Mouse (Mus musculus) testis, adult 2 months (tissue): ENCODE data around the gene Mybph. TPM values are rescaled to one million over a fixed set of nuclear protein-coding genes. Genes with fewer than 3 reads are reported as not detected.

Source experiments
- H3K27ac ChIP-seq: fragments of 200-500 bp; 2 replicates; pipeline ENCODE4 v1.5.1; 2012; ENCODE audit warnings: low read depth, low read length; ENCODE audit not compliant: control insufficient read depth, insufficient read depth
- H3K27me3 ChIP-seq: fragments of 200-500 bp; 2 replicates; pipeline ENCODE4 v1.6.1; 2012; ENCODE audit warnings: mild to moderate bottlenecking, low read length, moderate library complexity; ENCODE audit not compliant: control insufficient read depth, insufficient read depth
- H3K36me3 ChIP-seq: fragments of 200-500 bp; 2 replicates; pipeline ENCODE4 v1.6.1; 2012; ENCODE audit warnings: mild to moderate bottlenecking, low read length; ENCODE audit not compliant: control insufficient read depth, insufficient read depth
- H3K4me1 ChIP-seq: fragments of 200-500 bp; 2 replicates; pipeline ENCODE4 v1.6.1; 2012; ENCODE audit warnings: low read length; ENCODE audit not compliant: control insufficient read depth, insufficient read depth
- H3K4me3 ChIP-seq: fragments of 200-500 bp; 2 replicates; pipeline ENCODE4 v1.5.1; 2012; ENCODE audit warnings: low read depth, mild to moderate bottlenecking, low read length, moderate library complexity, mixed read lengths; ENCODE audit not compliant: control insufficient read depth
- CTCF ChIP-seq: fragments of 200-500 bp; IDR thresholded peaks from 2 replicates; pipeline ENCODE4 v1.5.1; 2012; ENCODE audit warnings: low read depth, mild to moderate bottlenecking, inconsistent platforms, low read length, moderate library complexity; ENCODE audit not compliant: control insufficient read depth, insufficient read depth, insufficient replicate concordance
- POLR2A ChIP-seq: fragments of 200-500 bp; IDR thresholded peaks from 2 replicates; pipeline ENCODE4 v1.6.1; 2012; ENCODE audit warnings: low read depth, mild to moderate bottlenecking, inconsistent platforms, low read length, moderate library complexity; ENCODE audit not compliant: control insufficient read depth
- polyA plus RNA-seq: library from polyadenylated mRNA; depleted of rRNA; stranded (reverse); fragments of >200 nt; gene quantifications from 2 replicates; pipeline ENCODE4 v1.2.3, GENCODE M21; 2012

Gene Mybph
- polyA plus RNA-seq, 1 experiment = 0.20 TPM

DNA sequence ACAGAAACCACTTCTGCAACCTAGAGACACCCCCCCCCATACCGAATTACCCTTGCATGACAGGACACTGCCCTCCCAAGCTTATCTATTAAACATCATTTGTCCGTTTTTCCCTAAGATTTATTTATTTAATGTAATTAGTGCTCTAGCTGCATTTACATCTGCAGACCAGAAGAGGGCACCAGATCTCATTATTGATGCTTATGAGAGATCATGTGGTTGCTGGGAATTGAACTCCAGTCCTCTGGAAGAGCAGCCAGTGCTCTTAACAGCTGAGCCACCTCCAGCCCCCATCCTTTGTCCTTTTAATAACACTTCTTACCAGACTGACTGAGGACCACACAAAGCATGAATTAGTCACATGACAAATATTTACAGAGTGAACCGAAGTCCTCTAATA is 38.6 kb upstream of the Mybph start:
- H3K4me1 ChIP-seq = no peaks in the 10 kb centered on the region
- H3K36me3 ChIP-seq = no peaks in the 10 kb centered on the region
- no peak for TF ChIP-seq POLR2A
- no peak for TF ChIP-seq CTCF
- no peak overlapping the region for H3K4me3 ChIP-seq
- H3K27me3 ChIP-seq = no peaks in the 10 kb centered on the region
- H3K27ac ChIP-seq = no peak overlapping the region

DNA sequence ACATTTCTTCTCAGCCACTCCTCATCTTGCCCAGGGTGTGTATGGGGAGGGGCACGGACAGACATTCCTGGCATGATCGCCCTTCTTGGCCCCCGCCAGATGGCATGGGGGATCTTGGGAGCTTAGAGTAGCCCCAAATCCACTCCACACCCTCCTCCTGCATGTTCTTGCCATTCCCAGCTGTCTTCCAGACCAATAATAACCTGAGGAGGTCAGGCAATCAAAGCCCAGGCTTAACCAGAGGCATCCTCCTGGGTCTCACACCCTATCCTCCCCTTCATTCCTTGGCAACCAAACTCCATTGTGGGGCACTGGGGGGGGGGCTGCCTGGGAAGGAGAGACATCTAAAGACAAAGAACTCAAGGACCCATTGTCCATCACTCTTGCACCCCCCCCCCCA is 32.8 kb upstream of the Mybph start:
- no peaks in the 10 kb centered on the region for H3K4me1 ChIP-seq
- no peak for TF ChIP-seq POLR2A
- TF ChIP-seq CTCF = no peak
- H3K4me3 ChIP-seq = no peak overlapping the region

DNA sequence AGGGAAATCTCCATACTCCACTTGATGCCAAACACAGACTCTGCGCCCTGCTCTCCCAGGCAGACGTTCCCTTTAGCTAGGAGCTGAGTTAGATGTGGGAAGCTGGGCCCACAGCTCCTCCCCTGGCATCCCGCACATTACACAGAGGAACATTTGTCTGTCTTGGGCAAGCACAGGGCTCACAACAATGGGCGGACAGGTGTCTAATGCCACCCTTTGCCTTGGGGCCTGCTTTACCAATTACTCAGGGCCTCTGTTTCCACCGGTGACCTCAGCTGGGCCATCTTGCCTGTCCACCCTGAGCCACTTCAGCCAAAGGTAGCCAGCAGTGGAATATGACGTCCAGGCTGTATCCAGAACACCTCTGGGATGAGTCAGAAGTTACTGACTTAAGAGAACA is 31.8 kb upstream of the Mybph start:
- Histone ChIP-seq H3K4me3 (no peak overlapping the region), H3K36me3 (no peaks in the 10 kb centered on the region), H3K27ac (no peak overlapping the region), H3K4me1 (no peaks in the 10 kb centered on the region), H3K27me3 (no peaks in the 10 kb centered on the region)
- TF ChIP-seq CTCF (no peak), POLR2A (no peak)

More for the DNA sequence above, 32.8 kb upstream of the Mybph start:
- Histone ChIP-seq H3K27ac (no peak overlapping the region), H3K36me3 (no peaks in the 10 kb centered on the region), H3K27me3 (no peaks in the 10 kb centered on the region)

DNA sequence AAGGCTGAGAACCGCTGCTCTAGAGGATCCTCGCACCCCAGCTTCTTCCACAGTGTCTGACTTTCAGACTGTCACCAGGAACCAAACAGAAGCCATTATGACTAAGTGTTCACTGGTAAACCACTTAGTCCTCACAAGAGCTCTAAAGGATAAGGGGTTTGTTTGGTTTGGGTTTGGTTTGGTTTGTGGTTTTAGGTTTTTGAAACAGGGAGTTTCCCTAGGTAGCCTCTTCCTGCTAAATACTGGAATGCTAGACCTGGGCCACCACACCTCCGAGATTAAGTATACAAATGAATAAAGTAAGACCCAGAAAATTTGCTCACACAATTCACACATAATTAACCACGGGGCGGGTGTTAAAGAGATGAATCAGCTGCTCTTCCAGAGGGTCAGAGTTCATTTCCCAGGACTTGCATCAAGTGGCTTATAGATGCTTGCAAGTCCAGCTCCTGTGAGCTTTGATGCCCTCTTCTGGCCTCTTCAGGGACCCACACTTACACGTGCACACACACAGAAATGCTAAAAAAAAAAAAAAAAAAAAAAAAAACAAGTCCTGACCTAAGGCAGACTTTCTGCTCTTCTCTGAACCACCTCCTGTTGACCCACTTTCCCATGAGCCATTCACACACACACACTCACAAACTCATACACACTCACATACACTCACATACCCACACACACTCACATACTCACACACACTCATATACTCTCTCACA is 30.6 kb upstream of the Mybph start:
- Histone ChIP-seq H3K4me3 (no peak overlapping the region), H3K4me1 (no peaks in the 10 kb centered on the region), H3K36me3 (no peaks in the 10 kb centered on the region), H3K27ac (no peak overlapping the region), H3K27me3 (no peaks in the 10 kb centered on the region)
- no peak for TF ChIP-seq CTCF
- TF ChIP-seq POLR2A = no peak

DNA sequence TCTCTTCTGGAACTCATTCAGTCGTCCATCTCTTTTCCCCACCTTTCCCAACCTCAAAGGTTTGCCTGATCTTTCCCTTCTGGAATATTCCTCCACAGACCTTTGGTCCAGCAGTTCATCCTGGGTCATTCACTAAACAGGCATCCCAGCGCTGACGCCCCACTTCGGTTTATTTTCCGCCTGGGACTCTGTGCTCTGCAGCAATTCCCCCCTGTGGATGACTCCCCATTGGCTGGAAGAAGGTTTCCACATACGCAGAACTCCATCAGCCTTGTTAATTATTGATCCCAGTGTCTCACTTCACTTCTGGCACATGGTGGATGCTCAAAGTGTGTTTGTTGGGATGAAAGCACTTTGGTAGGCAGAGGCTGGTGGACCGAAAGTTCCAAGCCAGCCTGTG is 29.8 kb upstream of the Mybph start:
- no peak for TF ChIP-seq POLR2A
- no peak for TF ChIP-seq CTCF
- Histone ChIP-seq H3K36me3 (no peaks in the 10 kb centered on the region), H3K27me3 (no peaks in the 10 kb centered on the region), H3K27ac (no peak overlapping the region), H3K4me3 (no peak overlapping the region), H3K4me1 (no peaks in the 10 kb centered on the region)

DNA sequence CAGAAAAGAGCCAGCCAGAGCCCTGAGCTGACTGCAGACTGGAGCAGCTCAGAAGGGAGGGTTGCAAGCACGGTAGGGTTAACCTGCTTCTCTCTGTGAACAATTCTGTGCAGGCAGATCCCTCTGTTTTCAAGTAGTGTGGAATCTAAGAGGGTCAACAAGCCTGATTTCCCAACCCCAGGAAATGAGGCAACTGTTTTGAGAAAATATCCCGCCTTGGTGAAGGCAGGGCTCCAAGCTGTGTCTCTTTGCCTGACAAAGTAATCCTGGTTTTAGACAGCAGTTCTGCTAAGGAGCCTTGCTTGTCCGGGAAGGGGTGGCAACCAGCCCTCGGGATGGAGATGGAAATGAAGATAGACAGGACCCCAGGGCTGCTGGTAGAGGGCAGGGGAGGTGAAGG is 28.8 kb upstream of the Mybph start:
- Histone ChIP-seq H3K27ac (no peak overlapping the region), H3K4me1 (no peaks in the 10 kb centered on the region), H3K27me3 (no peaks in the 10 kb centered on the region), H3K4me3 (no peak overlapping the region), H3K36me3 (no peaks in the 10 kb centered on the region)
- TF ChIP-seq POLR2A (no peak), CTCF (no peak)

DNA sequence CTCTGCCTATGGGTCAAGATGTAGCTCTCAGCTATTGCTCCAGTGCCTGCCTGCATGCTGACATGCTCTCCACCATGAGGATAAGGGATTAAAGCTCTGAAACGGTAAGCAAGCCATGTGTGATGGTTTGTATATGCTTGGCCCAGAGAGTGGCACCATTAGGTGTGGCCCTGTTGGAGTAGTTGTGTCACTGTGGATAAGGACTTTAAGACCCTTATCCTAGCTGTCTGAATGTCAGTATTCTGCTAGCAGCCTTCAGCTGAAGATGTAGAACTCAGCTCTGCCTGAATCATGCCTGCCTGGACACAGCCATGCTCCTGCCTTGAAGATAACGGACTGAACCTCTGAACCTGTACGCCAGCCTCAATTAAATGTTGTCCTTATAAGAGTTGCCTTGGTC is 26.7 kb upstream of the Mybph start:
- H3K27ac ChIP-seq = no peak overlapping the region
- TF ChIP-seq POLR2A (no peak), CTCF (no peak)
- no peaks in the 10 kb centered on the region for H3K4me1 ChIP-seq
- H3K4me3 ChIP-seq = no peak overlapping the region
- H3K27me3 ChIP-seq = no peaks in the 10 kb centered on the region
- no peaks in the 10 kb centered on the region for H3K36me3 ChIP-seq
